Mouse (Mus musculus) retina, postnatal 7 days (tissue): ENCODE data around the gene Ripk3.
A peak's percentile ranks its signal among the peaks of the same experiment; 100 is the strongest.

Experiments
- DNase-seq: peaks from one replicate; pipeline ENCODE4 v3.0.0-alpha.2; 2012; ENCODE audit warnings: low read depth, low spot score

Ripk3 gene

DNA sequence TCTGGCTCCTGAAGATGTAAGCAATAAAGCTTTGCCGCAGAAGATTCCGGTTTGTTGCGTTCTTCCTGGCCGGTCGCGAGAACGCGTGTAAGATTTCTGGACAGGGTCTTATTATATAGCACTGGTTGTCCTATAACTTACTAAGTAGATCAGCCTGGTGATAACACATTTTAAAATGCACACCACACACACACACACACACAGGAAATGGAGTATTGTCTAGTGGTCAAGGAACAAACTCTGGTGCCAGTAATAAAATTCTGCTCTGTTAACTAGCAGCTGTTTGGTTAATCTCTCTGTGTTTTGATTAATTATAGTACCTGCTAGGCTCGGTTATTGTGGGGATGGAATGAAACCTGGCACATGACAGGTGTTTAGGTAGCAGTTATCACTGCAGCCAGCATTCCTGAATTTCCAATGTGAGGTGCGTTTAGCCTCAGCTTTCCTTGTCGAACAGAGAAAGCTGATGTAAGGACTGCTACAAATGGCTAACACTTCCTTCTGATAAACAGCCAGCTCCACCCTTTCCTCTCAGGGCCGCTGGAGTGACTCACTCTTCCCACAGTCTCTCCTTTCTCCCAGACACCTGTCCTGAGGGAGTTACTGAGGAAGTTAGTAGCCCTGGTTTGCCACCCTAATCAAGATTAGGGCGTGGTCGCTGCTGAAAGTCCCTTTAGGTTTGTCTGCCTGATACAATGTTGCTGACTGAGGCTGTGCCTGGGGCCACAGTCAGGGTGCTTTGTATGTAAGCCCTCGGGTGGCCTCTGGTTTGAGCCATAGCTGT, 6.9 kb upstream of the Ripk3 start:
- DNase-seq, result no peak

DNA sequence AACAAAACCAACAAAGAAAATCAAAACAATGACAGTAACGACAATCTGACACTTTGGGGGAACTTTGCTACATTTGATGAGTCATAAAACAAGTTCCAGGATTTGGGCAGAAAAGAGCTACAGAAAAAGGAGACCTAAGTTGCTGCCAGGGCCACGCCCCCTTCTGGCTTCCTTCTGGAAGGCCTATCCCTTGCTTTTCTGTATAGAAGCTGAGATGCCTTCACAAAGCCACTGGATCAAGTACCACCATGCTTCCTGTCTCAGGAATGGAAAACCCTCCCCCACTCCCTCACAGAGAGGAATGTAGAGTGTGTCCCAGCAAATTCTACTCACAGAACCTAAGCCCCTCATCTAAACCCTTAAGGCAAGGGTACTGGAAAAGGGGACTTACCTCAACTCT, 5.3 kb upstream of the Ripk3 start:
- no peak for DNase-seq

- DNase-seq, result no peak
These were observed 4.8 kb upstream of the Ripk3 start for GRCm38 (mm10) chr14:55793461-55793860.

GRCm38 (mm10) chr14:55787731-55788130, 934 bp downstream of the Ripk3 start:
- DNase-seq, result no peak

GRCm38 (mm10) chr14:55785195-55785594, 3.5 kb downstream of the Ripk3 start:
- DNase-seq, result no peak

GRCm38 (mm10) chr14:55783958-55784235, 4.8 kb downstream of the Ripk3 start, which contains the start of gene Adcy4:
Gene Adcy4, minus strand, starts transcription at chr14:55784095.
- DNase-seq, result no peak

GRCm38 (mm10) chr14:55783171-55783957, 5.3 kb downstream of the Ripk3 start:
- DNase-seq, result no peak

- DNase-seq, result no peak
These were observed 6.2 kb downstream of the Ripk3 start for GRCm38 (mm10) chr14:55782361-55782960.

DNA sequence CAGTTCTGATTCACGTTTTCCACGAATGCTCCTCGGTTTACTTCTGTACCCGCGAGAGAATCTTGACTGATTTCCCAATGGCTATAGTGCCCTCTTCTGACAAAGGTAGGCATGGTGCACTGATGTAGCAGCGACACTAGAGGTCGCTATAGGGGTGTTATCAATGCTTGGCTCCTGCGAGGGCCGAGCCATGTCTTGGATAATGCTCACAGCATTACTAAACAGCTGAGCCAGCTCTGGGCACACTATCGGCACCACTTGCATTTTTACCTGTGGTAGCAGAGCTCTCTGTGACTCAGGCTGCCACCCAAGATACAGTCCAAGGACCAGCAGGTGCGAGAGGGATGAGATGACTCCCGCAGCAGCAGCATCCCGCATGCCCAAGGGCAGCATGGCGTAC, 7.4 kb downstream of the Ripk3 start:
- peak; percentile 61 for DNase-seq

GRCm38 (mm10) chr14:55780736-55781135, 7.9 kb downstream of the Ripk3 start:
- DNase-seq, result no peak

DNA sequence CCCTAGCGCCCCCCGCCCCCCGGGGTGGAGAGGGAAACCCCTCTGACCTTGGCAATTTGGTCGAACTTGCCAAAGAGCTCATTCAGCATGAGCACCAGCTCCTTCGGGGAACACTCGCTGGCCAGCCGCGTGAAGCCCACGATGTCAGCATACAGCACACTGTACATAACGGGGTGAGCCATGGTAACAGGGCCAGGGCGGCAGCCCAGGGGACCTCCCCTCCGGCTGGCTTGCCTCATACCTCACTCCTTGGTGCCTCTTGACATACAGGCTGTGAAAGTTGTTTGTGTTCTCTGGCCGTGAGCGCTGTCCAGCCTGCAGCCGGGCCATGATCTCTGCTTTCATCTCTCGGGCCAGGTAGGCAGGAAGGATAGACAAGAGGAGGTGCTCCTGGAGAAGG, 9.0 kb downstream of the Ripk3 start:
- DNase-seq, result no peak

- no peak for DNase-seq
These were observed 10.0 kb downstream of the Ripk3 start for GRCm38 (mm10) chr14:55778686-55779085.

GRCm38 (mm10) chr14:55777806-55778205, 10.9 kb downstream of the Ripk3 start:
- DNase-seq, result no peak

GRCm38 (mm10) chr14:55777176-55777575, 11.5 kb downstream of the Ripk3 start:
- no peak for DNase-seq

DNA sequence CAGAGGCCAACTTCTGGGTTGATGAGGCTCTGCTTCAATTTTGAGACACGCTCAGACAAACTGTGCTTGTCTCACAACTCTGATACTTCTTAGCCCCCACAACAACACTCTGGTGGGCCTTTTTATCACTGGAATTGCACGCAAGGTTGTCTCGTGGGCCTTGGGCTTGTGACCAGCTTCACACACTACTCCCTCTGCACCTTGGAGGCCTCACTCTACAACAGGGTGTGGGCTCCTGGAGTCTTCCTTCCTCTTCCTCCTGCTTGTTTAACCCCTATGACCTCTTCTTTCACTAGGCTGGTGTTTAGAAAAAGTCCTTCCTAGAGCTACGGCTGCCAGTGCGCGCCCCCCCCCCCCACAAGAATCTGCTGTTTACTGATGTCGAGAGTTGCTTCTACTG, 12.0 kb downstream of the Ripk3 start:
- no peak for DNase-seq

DNA sequence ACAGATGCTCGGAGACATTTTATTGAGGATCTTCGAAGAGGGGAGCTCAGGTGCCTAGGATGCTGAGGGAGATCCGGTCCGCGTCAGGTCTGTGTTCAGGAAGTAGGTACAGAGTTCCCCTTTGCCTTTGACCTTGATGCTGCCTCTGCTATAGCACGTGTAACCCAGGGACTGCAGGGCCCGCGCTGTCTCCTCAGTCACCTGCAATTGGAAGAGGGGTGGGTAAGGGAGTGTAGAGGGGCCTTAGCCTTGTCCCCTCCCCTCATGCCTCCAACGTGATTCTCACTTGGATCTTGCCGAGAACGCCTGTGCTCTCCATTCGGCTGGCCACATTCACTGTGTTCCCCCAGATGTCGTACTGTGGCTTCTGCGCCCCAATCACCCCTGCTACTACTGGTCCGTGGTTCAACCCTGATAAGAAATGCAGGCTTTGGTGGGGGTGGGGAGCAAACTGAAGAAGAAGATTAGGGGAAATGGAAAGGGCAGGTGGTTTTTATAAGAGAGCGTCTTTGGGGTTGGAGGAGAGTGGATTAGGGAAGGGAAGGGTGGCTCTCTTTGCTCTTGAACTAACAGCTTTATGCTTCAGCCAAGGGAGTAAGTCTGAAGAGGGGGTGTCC, 19.5 kb downstream of the Ripk3 start:
- DNase-seq, result no peak

- DNase-seq, result no peak
These were observed 20.1 kb downstream of the Ripk3 start for GRCm38 (mm10) chr14:55768555-55768954.

DNA sequence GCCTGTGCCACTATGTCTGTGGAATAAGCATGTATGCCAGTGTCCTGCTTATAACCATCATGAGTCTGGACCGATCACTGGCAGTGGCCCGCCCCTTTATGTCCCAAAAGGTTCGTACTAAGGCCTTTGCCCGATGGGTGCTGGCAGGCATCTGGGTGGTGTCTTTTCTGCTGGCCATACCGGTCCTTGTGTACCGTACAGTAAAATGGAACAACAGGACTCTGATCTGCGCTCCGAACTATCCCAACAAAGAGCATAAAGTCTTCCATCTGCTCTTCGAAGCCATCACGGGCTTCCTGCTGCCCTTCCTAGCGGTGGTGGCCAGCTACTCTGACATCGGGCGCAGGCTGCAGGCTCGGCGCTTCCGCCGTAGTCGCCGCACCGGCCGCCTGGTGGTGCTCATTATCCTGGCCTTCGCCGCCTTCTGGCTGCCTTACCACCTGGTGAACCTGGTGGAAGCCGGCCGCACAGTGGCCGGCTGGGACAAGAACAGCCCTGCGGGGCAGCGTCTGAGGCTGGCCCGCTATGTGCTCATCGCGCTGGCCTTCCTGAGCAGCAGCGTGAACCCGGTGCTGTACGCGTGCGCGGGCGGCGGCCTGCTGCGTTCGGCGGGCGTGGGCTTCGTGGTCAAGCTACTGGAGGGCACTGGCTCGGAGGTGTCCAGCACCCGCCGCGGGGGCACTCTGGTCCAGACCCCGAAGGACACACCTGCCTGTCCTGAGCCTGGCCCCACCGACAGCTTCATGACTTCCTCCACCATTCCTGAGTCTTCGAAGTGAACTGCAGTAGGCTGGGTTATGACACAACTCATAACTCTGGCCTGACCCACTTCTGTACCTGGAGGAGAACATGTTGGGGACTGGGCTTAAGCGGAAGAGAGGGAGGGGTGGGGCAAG, 20.9 kb downstream of the Ripk3 start:
- peak; percentile 46 for DNase-seq

DNA sequence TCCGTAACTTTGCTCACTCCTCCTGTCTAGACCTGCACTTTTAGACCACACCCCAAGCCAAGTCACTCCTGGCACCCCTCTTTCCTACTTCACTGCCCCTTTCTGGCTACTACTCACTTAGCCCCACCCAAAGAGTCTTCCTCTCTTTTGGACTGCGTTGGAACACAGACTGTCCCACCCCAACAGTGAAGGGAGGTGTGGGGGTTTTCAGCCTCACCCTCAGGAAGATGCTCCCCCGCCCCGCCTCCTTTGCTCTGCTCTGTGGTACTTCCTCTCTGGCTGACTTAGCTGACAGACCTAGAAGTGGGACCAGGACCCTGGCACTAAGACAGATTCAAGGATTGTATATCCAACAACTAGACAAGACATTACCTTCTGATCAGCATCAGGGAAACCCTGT, 23.0 kb downstream of the Ripk3 start, which contains the start of gene Ltb4r1:
Ltb4r1 (plus strand) TSS at position 267 of the 400 bp plus-strand sequence.
- no peak for DNase-seq

DNA sequence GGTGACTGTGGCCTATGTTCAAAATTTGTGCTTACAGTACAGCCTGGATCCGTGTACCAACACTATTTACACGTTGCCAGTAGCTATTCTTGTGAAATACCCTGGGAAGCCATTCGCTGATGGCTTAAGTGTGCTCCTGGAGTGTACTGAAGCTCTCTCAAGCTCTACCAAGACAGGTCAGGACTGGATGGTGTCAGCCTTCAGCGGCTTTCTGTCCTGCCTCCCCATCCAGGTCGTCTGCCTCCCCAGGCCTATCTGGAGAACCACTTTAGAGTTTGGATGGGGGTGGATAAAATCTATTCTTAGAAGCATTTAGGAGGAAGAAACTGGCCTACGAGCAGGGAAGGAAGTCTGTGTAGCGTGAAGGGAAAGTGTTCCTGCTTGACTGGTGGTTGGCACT, 25.5 kb downstream of the Ripk3 start:
- no peak for DNase-seq
